ENCODE assay signal across 10 mouse cellular contexts in the genomic region with DNA sequence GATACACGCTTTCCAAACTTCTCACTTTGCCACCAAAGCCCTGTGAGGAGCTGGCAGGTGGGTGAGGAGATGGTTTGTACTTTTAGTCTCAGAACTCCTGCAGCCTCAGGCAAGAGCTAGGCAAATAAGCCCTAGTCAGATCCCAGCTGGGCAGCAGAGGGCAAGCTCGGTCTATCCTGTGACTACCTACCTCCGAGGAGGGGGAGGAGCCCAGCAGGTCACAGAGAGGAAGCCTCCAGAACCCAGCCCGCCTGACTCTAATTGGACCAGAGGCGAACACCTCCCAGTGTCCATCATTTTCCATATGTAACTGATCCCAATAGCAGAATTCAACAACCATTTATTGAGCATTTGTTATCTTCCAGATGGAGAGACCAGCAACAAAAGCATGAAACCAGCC.
DNase-seq lines count a peak whose midpoint lies in the region; TF ChIP-seq lines count a peak whose summit lies in the region.
"Had no signal": no experiment of that assay in that cellular context is flagged by ENCODE, and none has a peak within 500 bp of the region (broad histone marks: within the 10 kb centered on the region; RNA-seq: fewer than 3 reads in every experiment).

No protein-coding gene starts in this region.

- intact Hi-C loops in gastrocnemius, postnatal 36 days (cut with DNase I), result loop anchor here (2.0 kb wide), 2 partner anchors 239 to 285 kb away; no protein-coding TSS in a partner anchor

- 42% methylated on average over 5 of the region's 5 CpGs for WGBS in lung, adult 2 months

- no peak for TF ChIP-seq POLR2A in lung, adult 2 months (IDR thresholded peaks at IDR 0.05; ENCODE audit: borderline replicate concordance, extremely low read depth, low read depth, low read length)

- H3K4me1 ChIP-seq in lung, adult 2 months (ENCODE audit: control insufficient read depth, insufficient read depth, low read length), result no peaks in the 10 kb centered on the region
- H3K4me1 ChIP-seq: megakaryocyte, embryonic 14.5 days had no signal

- H3K4me3 ChIP-seq in lung, adult 2 months (replicated peaks; ENCODE audit: extremely low read depth, low read depth, low read length), result no peak overlapping the region
- H3K4me3 ChIP-seq: megakaryocyte, embryonic 14.5 days had no signal

- peak; percentile 36; the same call in 1 of the 2 replicates for TF ChIP-seq CTCF in lung, adult 2 months (IDR thresholded peaks at IDR 0.05; ENCODE audit: insufficient read depth, low read length)

- DNase-seq in gastrocnemius, adult 8-10 months (ENCODE audit: low spot score in 2 of 2), result peak; percentile 9 to 17
- no peak for DNase-seq in gastrocnemius, postnatal 36 days
- peak; percentile 36 to 49 for DNase-seq in lung, adult 18-20 months
- DNase-seq in lung, postnatal 14 days, result no peak
- DNase-seq in adipocyte (ENCODE audit: low spot score) (peak; percentile 18), MN1 (ENCODE audit: low spot score) (no peak)
- no peak for DNase-seq in lung, adult 2 months
- no peak for DNase-seq in thymus, postnatal 25 days
- DNase-seq: liver had no signal

Comparison
In these comparisons a context has a peak if more than half of its experiments do, and no peak if none do; other contexts are left out.
1. DNase-seq: peak in gastrocnemius, adult 8-10 months (2 of 2), lung, adult 18-20 months (2 of 2) and adipocyte (single experiment); none in gastrocnemius, postnatal 36 days (0 of 2), lung, postnatal 14 days (single experiment), lung, adult 2 months (single experiment), MN1 (single experiment) and thymus, postnatal 25 days (single experiment).